Mouse (Mus musculus) ES-CJ7 (cell line): ENCODE measurements around the gene Mgat3.

Experiments
- DNase-seq: peaks from one replicate; pipeline ENCODE4 v3.0.0; 2011; ENCODE audit warnings: low read depth, low spot score

Gene Mgat3

DNA sequence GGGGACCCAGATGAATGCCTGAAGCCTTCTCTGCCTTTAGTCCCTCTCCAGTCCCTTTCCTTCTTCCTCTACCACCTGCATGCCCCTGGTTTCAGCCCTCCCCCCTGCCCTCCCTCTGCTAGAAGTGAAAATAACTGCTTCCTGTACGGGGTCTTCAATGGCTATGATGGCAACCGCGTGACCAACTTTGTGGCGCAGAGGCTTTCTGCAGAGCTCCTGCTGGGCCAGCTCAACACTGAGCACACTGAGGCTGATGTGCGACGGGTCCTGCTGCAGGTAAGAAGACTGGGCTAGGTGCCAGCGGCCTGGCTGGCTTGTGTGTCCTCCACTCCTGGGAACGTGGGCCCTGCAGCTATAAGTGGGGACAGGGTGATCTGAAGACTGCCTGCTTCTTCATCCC lies 25.0 kb upstream of the Mgat3 start:
- DNase-seq: no peak

DNA sequence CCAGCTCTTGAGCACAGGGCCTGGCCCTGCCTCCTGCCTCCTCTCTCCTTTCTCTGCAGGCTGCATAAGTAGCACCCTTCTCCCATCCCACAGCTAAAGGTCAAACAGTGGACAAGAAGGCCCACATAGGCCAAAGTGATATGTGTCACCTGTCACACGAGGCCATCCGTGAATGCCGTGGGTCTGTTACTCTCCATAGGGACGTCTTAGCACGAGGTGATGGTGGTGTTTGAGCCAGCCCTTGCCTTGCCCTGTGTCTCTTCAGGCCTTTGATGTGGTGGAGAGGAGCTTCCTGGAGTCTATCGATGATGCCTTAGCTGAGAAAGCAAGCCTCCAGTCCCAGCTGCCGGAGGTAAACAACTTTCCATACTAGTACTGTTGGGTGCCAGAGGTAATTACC lies 24.0 kb upstream of the Mgat3 start:
- DNase-seq: no peak

DNA sequence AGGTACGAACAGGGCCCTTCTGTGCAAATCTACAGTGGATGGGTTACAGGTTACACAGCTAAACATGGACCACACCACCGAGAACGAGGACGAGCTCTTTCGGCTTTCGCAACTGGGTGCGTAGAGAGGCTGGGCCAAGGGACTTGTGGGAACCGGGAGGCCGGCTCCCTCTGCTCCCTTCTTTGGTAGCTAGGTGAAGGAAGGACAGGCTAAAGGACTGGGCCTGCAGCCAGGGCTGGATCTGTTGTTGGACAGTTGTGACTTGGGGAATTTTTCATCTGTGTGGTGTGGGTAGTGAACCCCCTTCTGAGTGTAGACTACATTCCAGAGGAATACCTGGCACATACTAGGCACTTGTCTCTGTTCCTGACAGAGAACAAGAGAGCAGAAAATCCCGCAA lies 20.9 kb upstream of the Mgat3 start:
- DNase-seq: no peak

- DNase-seq: no peak
These were observed 19.8 kb upstream of the Mgat3 start for GRCm38 (mm10) chr15:80153757-80154156.

- DNase-seq: no peak
These were observed 17.8 kb upstream of the Mgat3 start for GRCm38 (mm10) chr15:80155707-80156106.

DNA sequence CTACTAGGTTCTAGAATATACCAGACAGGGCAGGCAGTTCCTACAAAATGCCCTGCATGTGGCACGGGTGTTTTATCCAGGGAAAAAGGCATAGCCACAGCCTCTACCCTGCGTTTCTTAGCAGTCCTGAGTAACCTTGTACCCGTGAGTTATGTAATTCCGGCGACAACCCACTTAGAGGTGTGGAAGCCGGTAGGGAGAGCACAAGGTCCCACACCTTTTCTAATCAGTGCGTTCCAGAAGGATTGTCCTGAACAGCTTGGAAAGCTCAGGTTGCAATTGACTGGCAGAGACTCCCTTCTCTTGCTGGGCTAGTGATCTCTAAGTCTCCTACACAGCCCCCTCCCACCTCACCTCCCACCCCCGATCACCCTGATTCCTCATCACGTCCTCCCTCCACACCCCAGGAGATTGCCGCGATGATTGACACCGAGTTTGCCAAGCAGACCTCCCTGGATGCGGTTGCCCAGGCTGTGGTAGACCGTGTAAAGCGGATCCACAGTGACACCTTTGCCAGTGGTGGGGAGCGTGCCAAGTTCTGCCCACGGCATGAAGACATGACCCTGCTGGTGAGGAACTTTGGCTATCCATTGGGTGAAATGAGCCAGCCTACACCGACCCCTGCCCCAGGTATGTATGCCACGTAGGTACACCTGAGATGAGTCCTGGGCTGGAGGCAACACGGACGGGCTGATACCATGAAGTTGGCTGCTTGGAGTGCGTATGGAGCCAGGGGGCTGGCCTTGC lies 16.2 kb upstream of the Mgat3 start:
- no peak for DNase-seq

DNA sequence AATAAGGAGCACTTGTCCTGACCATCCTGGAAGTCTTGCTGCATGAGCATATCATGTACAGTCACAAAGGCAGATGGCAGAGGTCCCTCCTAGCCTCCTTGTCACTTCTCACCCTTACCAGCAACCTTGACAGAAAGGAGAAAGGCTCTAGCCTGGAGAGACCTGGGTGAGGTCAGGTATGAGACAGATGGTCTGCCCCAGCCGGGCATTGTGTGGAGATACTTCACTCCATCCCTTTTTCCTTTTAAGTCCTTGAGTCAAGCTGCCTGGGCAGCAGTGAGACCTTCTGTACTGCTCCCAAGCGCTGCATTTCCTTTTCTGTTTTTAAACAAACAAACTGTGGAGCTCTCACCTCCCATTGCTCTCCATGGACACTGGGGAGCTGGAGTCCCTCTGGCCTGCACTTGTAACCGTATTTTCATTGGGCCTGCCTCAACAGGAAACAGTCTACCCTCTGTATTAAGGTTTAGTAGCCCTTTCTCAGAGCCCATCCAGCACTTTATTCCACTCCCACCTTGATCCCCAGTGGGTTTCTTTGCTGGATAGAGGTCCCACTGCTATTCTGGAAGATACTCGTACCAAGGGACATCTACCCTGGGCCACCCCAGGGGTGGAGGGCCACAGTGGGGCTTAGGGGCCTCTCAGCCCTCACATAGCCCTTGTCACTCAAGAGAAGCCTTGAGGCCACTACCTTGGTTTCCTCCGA lies 15.4 kb upstream of the Mgat3 start:
- no peak for DNase-seq

DNA sequence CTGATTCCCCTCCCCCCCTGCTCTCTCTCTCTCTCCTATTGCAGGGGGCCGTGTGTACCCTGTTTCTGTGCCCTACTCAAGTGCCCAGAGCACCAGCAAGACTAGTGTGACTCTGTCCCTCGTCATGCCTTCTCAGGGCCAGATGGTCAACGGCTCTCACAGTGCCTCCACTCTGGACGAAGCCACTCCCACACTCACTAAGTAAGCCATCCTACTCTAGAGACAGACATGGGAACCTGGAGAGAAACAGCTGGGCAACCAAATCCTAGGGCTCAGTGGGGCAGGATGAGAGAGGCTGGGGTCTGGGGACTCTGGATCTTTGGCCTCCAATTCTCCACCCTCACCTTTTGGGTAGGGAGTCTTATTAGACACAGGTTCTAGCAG lies 14.8 kb upstream of the Mgat3 start:
- no peak for DNase-seq

GRCm38 (mm10) chr15:80159286-80159901 lies 14.1 kb upstream of the Mgat3 start:
- DNase-seq: peak; percentile 89

DNA sequence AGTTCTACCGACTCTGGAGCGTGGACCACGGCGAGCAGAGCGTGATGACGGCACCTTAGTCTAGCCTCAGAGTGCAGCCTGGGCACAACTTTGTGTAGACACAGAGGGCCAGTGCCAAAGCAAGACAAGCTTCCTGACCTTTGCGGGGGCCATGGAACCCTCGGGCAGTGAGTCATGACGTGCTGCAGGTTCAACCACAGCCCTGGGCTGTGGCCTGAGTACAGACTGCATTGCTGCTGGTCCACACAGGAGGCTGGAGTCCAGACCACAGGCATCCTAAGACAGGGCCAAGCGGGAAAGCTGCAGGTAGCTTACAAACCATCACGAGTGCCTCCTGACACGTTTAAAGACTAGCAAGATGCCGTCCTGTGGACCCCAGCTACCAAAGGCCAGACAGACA lies 13.3 kb upstream of the Mgat3 start:
- no peak for DNase-seq

DNA sequence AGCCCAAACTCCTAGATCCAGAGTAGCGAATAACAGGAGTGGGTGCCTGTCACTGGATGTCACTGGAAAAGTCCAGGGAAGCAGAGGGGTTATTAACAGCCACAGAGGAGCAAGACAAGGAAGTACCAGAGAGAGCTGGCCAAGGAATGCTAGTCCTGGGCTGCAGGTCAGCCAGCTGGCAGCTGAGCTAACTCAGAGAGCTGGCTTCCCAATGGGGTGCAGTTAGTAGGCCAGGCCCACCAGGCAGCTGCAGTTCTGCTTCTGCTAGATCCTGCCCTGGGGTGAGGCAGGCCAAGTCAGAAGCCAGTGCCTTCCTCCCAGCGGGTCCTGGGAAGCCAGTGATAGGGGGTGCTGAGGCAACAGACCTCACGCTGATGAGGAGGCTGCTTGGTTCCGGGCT lies 12.8 kb upstream of the Mgat3 start:
- no peak for DNase-seq

DNA sequence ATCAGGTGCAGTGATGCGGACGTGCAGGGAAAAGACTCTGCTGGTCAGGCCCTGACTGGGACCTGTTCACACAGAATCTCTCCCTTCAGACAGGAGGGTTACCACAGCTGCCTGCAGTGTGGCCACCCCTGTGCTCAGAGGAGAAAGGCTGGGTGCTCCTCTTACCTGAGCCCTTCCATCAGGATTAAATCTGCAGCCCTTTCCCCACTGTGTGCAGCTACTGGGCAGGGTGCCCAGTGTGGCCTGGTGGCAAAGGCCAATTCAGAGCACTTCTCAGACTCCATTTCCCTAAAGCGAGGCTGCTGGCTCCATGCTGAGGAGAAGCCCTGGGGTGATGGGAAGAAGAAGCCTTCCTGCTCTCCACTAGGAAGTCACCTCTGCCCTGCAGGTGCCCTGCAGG lies 12.3 kb upstream of the Mgat3 start:
- DNase-seq: no peak

DNA sequence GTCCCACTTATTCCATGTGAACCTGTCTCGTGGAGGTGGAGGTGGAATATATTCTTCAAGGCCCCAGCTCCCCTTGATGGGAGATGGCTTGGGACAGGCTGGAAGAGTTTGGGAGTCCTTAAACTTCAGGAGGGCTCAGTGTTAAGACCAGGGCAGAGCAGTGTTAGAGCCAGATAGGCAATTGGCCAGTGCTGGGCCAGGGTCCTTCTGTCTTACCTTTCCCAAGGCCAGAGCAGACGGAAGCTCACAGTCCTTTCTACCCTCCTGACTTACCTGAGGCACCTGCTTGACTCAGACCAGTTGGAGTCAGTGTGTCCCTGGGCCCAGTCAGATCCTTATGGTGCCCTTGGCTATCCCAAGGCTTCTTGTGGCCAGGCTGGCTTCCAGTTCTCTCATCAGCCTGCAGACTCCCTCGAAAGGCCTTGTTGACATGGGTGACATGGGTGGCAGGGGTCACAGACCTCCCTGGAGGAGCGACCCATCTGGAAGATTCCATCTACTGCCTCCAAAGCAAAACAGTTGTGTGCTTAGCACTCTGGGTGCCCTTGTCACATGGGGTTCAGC lies 11.0 kb upstream of the Mgat3 start:
- DNase-seq: no peak

- no peak for DNase-seq
These were observed 10.2 kb upstream of the Mgat3 start for GRCm38 (mm10) chr15:80163274-80163673.

DNA sequence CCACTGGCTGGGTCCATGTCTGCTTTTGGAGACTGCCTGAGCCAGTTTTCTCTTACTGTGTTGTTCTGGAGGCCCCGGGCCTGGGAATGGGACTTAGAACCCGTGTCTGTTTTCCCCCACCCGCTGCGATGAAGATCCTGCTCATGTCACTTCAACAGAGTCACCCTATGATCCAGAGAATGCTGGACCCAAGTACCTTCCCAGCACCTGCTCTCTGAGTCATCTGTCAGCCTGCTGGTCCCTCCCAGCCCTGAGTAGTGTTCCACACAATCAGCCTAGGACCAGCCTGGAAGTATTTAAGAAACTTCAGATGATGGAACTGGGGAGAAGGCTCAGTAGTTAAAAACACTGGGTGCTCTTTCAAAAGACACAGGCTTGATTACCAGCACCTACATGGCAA lies 9.8 kb upstream of the Mgat3 start:
- DNase-seq: no peak

DNA sequence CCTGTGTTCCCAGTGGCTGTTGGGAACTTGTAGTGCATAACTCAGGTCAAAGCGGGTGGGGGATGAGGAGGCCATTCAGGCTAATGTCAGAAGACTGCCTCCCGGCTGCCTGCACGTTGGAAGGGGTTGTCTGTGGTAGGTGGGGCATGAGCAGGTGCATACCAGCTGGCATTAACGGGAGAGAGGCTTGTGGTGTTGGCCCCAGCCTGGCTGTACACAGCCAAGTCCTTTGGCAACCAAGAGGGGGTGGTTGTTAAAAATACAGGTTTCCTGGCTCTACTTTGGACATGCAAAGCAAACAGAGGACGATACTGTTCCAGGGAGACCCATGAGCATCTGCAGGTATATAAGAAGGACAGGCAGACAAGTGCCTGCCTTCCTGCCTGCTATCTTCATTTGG lies 8.1 kb upstream of the Mgat3 start:
- no peak for DNase-seq

DNA sequence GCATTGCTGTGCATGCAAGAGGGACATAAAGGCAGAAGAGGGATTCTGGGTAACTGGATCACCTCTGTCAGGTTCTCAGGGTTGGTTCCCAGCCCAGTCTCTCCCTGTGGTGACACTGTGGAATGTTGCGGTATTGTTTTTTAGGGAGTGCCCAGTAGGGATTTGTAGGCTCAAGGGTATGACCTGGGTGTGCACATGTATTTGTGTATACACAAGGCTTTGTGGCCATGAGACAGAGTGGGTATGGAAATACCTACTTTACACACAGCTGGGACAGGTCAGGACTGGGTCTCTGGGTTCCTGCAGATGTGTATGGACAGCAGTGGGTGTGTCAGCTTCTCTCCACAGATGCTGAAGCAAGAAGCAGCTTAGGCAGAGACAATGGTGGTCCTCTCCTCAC lies 4.0 kb upstream of the Mgat3 start:
- DNase-seq: peak; percentile 91

GRCm38 (mm10) chr15:80170357-80170756 lies 3.2 kb upstream of the Mgat3 start:
- no peak for DNase-seq

DNA sequence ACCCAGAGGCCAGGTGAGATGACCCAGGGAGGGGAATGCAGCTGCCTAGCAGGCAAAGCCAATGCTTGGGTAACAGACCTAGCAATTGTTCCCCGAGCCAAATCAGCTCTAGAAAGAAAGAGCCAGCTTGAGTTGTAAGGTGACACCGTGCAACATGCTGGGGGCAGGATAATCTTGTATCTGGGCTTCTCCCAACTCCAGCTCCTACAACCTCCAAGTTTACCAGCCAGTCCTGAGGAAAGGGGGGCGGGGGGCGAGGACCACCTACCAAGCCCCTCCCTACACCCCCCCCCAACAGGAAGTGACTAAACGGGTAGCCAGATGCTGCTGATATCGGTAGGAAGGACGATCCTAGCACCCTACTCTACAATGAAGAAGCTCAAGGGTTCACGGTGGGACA lies 2.2 kb upstream of the Mgat3 start:
- DNase-seq: peak; percentile 49

DNA sequence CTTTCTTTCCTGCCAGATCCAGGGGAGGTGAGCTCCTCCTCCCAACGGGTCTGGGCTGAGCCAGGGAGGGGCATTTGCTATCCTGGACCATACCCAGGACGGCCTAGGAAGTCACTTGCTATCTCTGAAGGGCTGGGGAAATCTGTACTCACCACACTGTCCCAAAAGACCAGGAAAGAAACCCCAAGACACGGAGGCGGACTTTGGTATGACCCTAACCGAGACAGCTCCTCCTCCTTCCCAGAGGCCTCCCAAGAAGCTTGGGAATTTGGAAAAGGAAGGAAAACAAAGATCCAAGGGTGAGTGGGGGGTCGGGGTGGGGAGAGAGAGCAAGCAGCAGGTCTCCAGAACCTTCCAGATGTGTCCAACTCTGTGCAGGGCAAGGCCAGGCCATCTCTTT lies 1.7 kb upstream of the Mgat3 start:
- peak; percentile 46 for DNase-seq

GRCm38 (mm10) chr15:80173781-80174597 lies 468 bp downstream of the Mgat3 start:
- DNase-seq: no peak

GRCm38 (mm10) chr15:80174598-80174875 lies 1.0 kb downstream of the Mgat3 start:
- no peak for DNase-seq
